In genomic region chr12:70627638-70628037, GRCm38 (mm10) we compare ENCODE assay signal across 28 mouse cellular contexts.
A peak's percentile ranks its signal among the peaks of the same experiment; 100 is the strongest.
DNase-seq lines count a peak whose midpoint lies in the region; ATAC-seq and TF ChIP-seq lines count a peak whose summit lies in the region.
"Had no signal": no experiment of that assay in that cellular context is flagged by ENCODE, and none has a peak within 500 bp of the region (broad histone marks: within the 10 kb centered on the region; RNA-seq: fewer than 3 reads in every experiment).

No protein-coding gene starts in this region.

- DNase-seq in forebrain, postnatal 0 days, result peak; percentile 55
- DNase-seq in midbrain, embryonic 10.5 days (ENCODE audit: low spot score), result no peak
- peak; percentile 33 for DNase-seq in thymus, postnatal 0 days (ENCODE audit: low spot score)
- no peak for DNase-seq in thymus, postnatal 14 days
- no peak for DNase-seq in limb, embryonic 10.5 days (ENCODE audit: low spot score)
- DNase-seq: adrenal gland, adult 2 months; cerebellum, adult 18-20 months; cerebellum, postnatal 14 days; gastrocnemius, postnatal 10 days; heart, postnatal 10 days; kidney, adult 9 months; kidney, postnatal 14 days; layer of hippocampus, postnatal 36 days; lung, adult 18-20 months; lung, postnatal 10 days; right cerebral cortex, postnatal 25 days; spleen, adult 18-20 months had no signal

- ATAC-seq in forebrain, postnatal 0 days, result peak; percentile 45; the same call in 1 of the 2 replicates
- ATAC-seq in forebrain, embryonic 15.5 days (replicated peaks), result no peak
- ATAC-seq in midbrain, embryonic 15.5 days (replicated peaks), result 0 out of 2 replicates have a peak, but pooled peaks have one; percentile 42
- ATAC-seq: CD4-positive, CD25-positive, alpha-beta regulatory T cell, adult 4 months; forebrain, embryonic 13.5 days; inflammation-experienced regulatory T-cells, adult 6 months; liver, embryonic 12.5 days had no signal

- no peaks in the 10 kb centered on the region for H3K27me3 ChIP-seq in forebrain, postnatal 0 days (ENCODE audit: insufficient read depth, low read length)
- no peaks in the 10 kb centered on the region for H3K27me3 ChIP-seq in forebrain, embryonic 15.5 days
- H3K27me3 ChIP-seq in midbrain, embryonic 15.5 days (replicated peaks), result no peaks in the 10 kb centered on the region
- no peaks in the 10 kb centered on the region for H3K27me3 ChIP-seq in midbrain, embryonic 10.5 days (ENCODE audit: low read depth, poor library complexity, severe bottlenecking)
- H3K27me3 ChIP-seq in limb, embryonic 10.5 days (ENCODE audit: low read depth, poor library complexity, severe bottlenecking), result no peaks in the 10 kb centered on the region
- H3K27me3 ChIP-seq: embryonic facial prominence, embryonic 13.5 days; forebrain, embryonic 13.5 days; heart, embryonic 12.5 days; liver, embryonic 12.5 days had no signal

- H3K27ac ChIP-seq in forebrain, postnatal 0 days (ENCODE audit: low read depth, low read length), result 0 out of 2 replicates have a peak overlapping the region, but pooled peaks have one; percentile 2
- H3K27ac ChIP-seq in forebrain, embryonic 15.5 days (replicated peaks), result no peak overlapping the region
- H3K27ac ChIP-seq in midbrain, embryonic 15.5 days, result no peak overlapping the region
- H3K27ac ChIP-seq in midbrain, embryonic 10.5 days (replicated peaks), result no peak overlapping the region
- no peak overlapping the region for H3K27ac ChIP-seq in limb, embryonic 10.5 days
- H3K27ac ChIP-seq: forebrain, embryonic 13.5 days; hindbrain, embryonic 10.5 days; limb, embryonic 13.5 days; liver, embryonic 12.5 days had no signal

- H3K9me3 ChIP-seq in forebrain, postnatal 0 days (ENCODE audit: low read length), result no peaks in the 10 kb centered on the region
- H3K9me3 ChIP-seq in forebrain, embryonic 15.5 days, result no peaks in the 10 kb centered on the region
- H3K9me3 ChIP-seq in midbrain, embryonic 15.5 days, result no peaks in the 10 kb centered on the region
- H3K9me3 ChIP-seq in midbrain, embryonic 10.5 days (replicated peaks), result no peaks in the 10 kb centered on the region
- no peaks in the 10 kb centered on the region for H3K9me3 ChIP-seq in limb, embryonic 10.5 days (replicated peaks)
- H3K9me3 ChIP-seq: embryonic facial prominence, embryonic 13.5 days; forebrain, embryonic 13.5 days; heart, embryonic 12.5 days; hindbrain, embryonic 10.5 days; limb, embryonic 13.5 days; liver, embryonic 12.5 days had no signal

- no peak for TF ChIP-seq CTCF in forebrain, postnatal 0 days (IDR thresholded peaks at IDR 0.05; ENCODE audit: low read depth)

- WGBS in forebrain, postnatal 0 days, result 60% methylated on average over 7 of the region's 7 CpGs
- WGBS in forebrain, embryonic 15.5 days, result 73% methylated on average over 7 of the region's 7 CpGs
- WGBS in midbrain, embryonic 15.5 days, result 48% methylated on average over 7 of the region's 7 CpGs
- WGBS in midbrain, embryonic 10.5 days, result 78% methylated on average over 7 of the region's 7 CpGs
- WGBS in limb, embryonic 10.5 days, result 59% methylated on average over 7 of the region's 7 CpGs

- H3K4me2 ChIP-seq in forebrain, postnatal 0 days (ENCODE audit: low read depth), result no peak overlapping the region
- no peak overlapping the region for H3K4me2 ChIP-seq in forebrain, embryonic 15.5 days (replicated peaks)
- no peak overlapping the region for H3K4me2 ChIP-seq in midbrain, embryonic 15.5 days
- H3K4me2 ChIP-seq: embryonic facial prominence, embryonic 13.5 days; forebrain, embryonic 13.5 days; heart, embryonic 12.5 days; liver, embryonic 12.5 days had no signal

- H3K4me1 ChIP-seq in forebrain, postnatal 0 days (ENCODE audit: insufficient read depth), result peaks cover 11% of the 10 kb centered on the region; the same call in 1 of the 2 replicates
- H3K4me1 ChIP-seq in forebrain, embryonic 15.5 days, result peaks cover 7% of the 10 kb centered on the region
- H3K4me1 ChIP-seq in midbrain, embryonic 15.5 days, result 0 out of 2 replicates have a peak, but pooled peaks cover 5% of the 10 kb centered on the region
- peaks cover 11% of the 10 kb centered on the region; the same call in 1 of the 2 replicates for H3K4me1 ChIP-seq in midbrain, embryonic 10.5 days
- H3K4me1 ChIP-seq in limb, embryonic 10.5 days, result peaks cover 33% of the 10 kb centered on the region
- H3K4me1 ChIP-seq: liver, embryonic 12.5 days had no signal

- no peaks in the 10 kb centered on the region for H3K36me3 ChIP-seq in forebrain, postnatal 0 days (ENCODE audit: insufficient read depth)
- H3K36me3 ChIP-seq in forebrain, embryonic 15.5 days, result no peaks in the 10 kb centered on the region
- H3K36me3 ChIP-seq in midbrain, embryonic 15.5 days (replicated peaks), result no peaks in the 10 kb centered on the region
- no peaks in the 10 kb centered on the region for H3K36me3 ChIP-seq in midbrain, embryonic 10.5 days
- no peaks in the 10 kb centered on the region for H3K36me3 ChIP-seq in limb, embryonic 10.5 days
- H3K36me3 ChIP-seq: embryonic facial prominence, embryonic 13.5 days; heart, embryonic 12.5 days; hindbrain, embryonic 10.5 days; limb, embryonic 13.5 days; liver, embryonic 12.5 days had no signal

- H3K9ac ChIP-seq in forebrain, postnatal 0 days, result no peak overlapping the region
- no peak overlapping the region for H3K9ac ChIP-seq in forebrain, embryonic 15.5 days (replicated peaks)
- H3K9ac ChIP-seq in midbrain, embryonic 15.5 days, result no peak overlapping the region
- H3K9ac ChIP-seq: embryonic facial prominence, embryonic 13.5 days; forebrain, embryonic 13.5 days; heart, embryonic 12.5 days; limb, embryonic 13.5 days; liver, embryonic 12.5 days had no signal

- H3K4me3 ChIP-seq in forebrain, postnatal 0 days (ENCODE audit: low read depth, low read length), result no peak overlapping the region
- H3K4me3 ChIP-seq in forebrain, embryonic 15.5 days, result no peak overlapping the region
- no peak overlapping the region for H3K4me3 ChIP-seq in midbrain, embryonic 15.5 days
- H3K4me3 ChIP-seq in midbrain, embryonic 10.5 days, result no peak overlapping the region
- H3K4me3 ChIP-seq in limb, embryonic 10.5 days, result no peak overlapping the region
- H3K4me3 ChIP-seq: embryonic facial prominence, embryonic 13.5 days; erythroblast, embryonic 14.5 days; forebrain, embryonic 13.5 days; heart, embryonic 12.5 days; hindbrain, embryonic 10.5 days; limb, embryonic 13.5 days; liver, embryonic 12.5 days had no signal

Comparison
In these comparisons a context has a peak if more than half of its experiments do, and no peak if none do; other contexts are left out.
1. DNase-seq: peak in forebrain, postnatal 0 days (single experiment) and thymus, postnatal 0 days (single experiment); none in midbrain, embryonic 10.5 days (single experiment), thymus, postnatal 14 days (single experiment) and limb, embryonic 10.5 days (single experiment).